Mouse (Mus musculus): Measurements from ENCODE around the gene Ppp1r27.
A peak's percentile ranks its signal among the peaks of the same experiment; 100 is the strongest.

DNA sequence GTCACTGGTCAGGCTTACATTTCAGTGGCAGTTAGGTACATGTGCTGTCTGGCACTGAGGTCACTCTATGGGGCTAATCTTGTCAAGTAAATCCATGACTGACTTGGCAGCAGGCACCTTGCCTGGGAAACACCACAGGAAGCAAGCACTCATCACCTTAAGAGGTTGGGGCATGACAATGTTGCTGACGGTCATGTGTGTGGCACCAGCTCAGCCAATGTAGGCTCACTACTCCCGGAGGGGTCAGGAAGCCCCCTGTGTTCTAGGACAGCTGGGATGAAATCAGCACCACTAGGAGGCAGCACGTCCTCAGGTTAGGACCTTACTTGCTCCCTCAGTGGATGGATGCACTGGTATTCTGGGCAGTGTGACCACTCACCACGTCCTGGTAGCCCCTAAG lies 9.0 kb downstream of the Ppp1r27 start:
- peak; percentile 29; the same call in 1 of the 2 replicates for TF ChIP-seq CTCF (IDR thresholded peaks at IDR 0.05; ENCODE audit: borderline replicate concordance, extremely low read depth, insufficient read depth, insufficient read length)
- TF ChIP-seq POLR2A (IDR thresholded peaks at IDR 0.05; ENCODE audit: borderline replicate concordance, extremely low read depth, insufficient read depth, insufficient read length, poor library complexity, severe bottlenecking), result no peak

Measured in brain, embryonic 14.5 days (tissue).